Mouse (Mus musculus) limb, embryonic 14.5 days (tissue): ENCODE results near the gene Fgr. TPM values are rescaled to one million over a fixed set of nuclear protein-coding genes. Genes with fewer than 3 reads are reported as not detected.

Experiments used
- ATAC-seq: fragments of 200-750 bp; cut with Nextera tagmentation; 2 replicates; pipeline ENCODE4 v1.8.0; 2017; ENCODE audit warnings: low read depth, moderate number of reproducible peaks, moderate TSS enrichment; ENCODE audit not compliant: low FRiP score
- DNase-seq: peaks from one replicate; pipeline ENCODE4 v3.0.0-alpha.2; 2015; ENCODE audit warnings: low spot score
- H3K27ac ChIP-seq: fragments of 300-500 bp; sonication (generic); replicated peaks from 2 replicates; pipeline ENCODE4 v1.5.1; 2014; ENCODE audit warnings: low read depth, mild to moderate bottlenecking, low read length, moderate library complexity, mixed read lengths
- H3K27me3 ChIP-seq: fragments of 300-500 bp; sonication (generic); 2 replicates; pipeline ENCODE4 v1.6.1; 2014; ENCODE audit warnings: low read length, mixed read lengths; ENCODE audit not compliant: control insufficient read depth, insufficient read depth
- H3K36me3 ChIP-seq: fragments of 300-500 bp; sonication (generic); 2 replicates; pipeline ENCODE4 v1.6.1; 2014; ENCODE audit warnings: mild to moderate bottlenecking, low read length, moderate library complexity, mixed read lengths; ENCODE audit not compliant: control insufficient read depth, insufficient read depth
- H3K4me1 ChIP-seq: fragments of 300-500 bp; sonication (generic); 2 replicates; pipeline ENCODE4 v1.6.1; 2014; ENCODE audit warnings: antibody characterized with exemption, low read length, mixed read lengths; ENCODE audit not compliant: control insufficient read depth, insufficient read depth
- H3K4me2 ChIP-seq: fragments of 300-500 bp; sonication (generic); replicated peaks from 2 replicates; pipeline ENCODE4 v1.6.1; 2014; ENCODE audit warnings: low read depth, mild to moderate bottlenecking, low read length, moderate library complexity; ENCODE audit not compliant: severe bottlenecking
- H3K4me3 ChIP-seq: fragments of 300-500 bp; sonication (generic); replicated peaks from 2 replicates; pipeline ENCODE4 v1.5.1; 2014; ENCODE audit warnings: low read length
- H3K9ac ChIP-seq: fragments of 300-500 bp; sonication (generic); 2 replicates; pipeline ENCODE4 v1.6.1; 2014; ENCODE audit warnings: mild to moderate bottlenecking, low read depth, low read length, moderate library complexity; ENCODE audit not compliant: severe bottlenecking
- H3K9me3 ChIP-seq: fragments of 300-500 bp; sonication (generic); 2 replicates; pipeline ENCODE4 v1.6.1; 2016; ENCODE audit warnings: low read length; ENCODE audit not compliant: control insufficient read depth
- POLR2A ChIP-seq: fragments of 200-500 bp; IDR thresholded peaks from 2 replicates; pipeline ENCODE4 v1.8.0; 2012; ENCODE audit warnings: inconsistent platforms, mild to moderate bottlenecking, moderate library complexity, borderline replicate concordance; ENCODE audit not compliant: insufficient read depth, insufficient read length; ENCODE audit errors: extremely low read depth
- WGBS: fragments of 180-500 bp; shearing (Covaris S2); extraction: QIAGEN DNeasy Blood & Tissue Kit; methylation state at CpG from one replicate; pipeline ENCODE4 v1.1.7; 2014; 5-methylcytosine and 5-hydroxymethylcytosine counted together
- polyA plus RNA-seq, 2 experiments: library from polyadenylated mRNA; depleted of rRNA in 1 of 2; stranded (reverse) in 1 of 2; unstranded in 1 of 2; fragments of >200 nt; fragmentation: Nextera tagmentation in 1 of 2; extraction: Ambion mirVana in 1 of 2; gene quantifications; 2 replicates each; pipeline versions ENCODE4 v1.2.1 to v1.2.3; 2012 to 2014

Gene Fgr
- polyA plus RNA-seq, 2 experiments: 0.62 to 0.64 TPM

- peaks cover 21% of the 10 kb centered on the region for H3K36me3 ChIP-seq
- no peak overlapping the region for H3K4me2 ChIP-seq
- TF ChIP-seq POLR2A: no peak
- DNase-seq (no peak), ATAC-seq (no peak)
- no peaks in the 10 kb centered on the region for H3K9me3 ChIP-seq
- no peaks in the 10 kb centered on the region for H3K27me3 ChIP-seq
- H3K4me3 ChIP-seq: no peak overlapping the region
- H3K27ac ChIP-seq: no peak overlapping the region
- peaks cover 73% of the 10 kb centered on the region for H3K4me1 ChIP-seq
- no peak overlapping the region for H3K9ac ChIP-seq
- 86% methylated on average over 6 of the region's 6 CpGs for WGBS
These were observed 49.7 kb downstream of the Fgr start for GRCm38 (mm10) chr4:133023636-133024035.

GRCm38 (mm10) chr4:133024404-133024803, 50.5 kb downstream of the Fgr start:
- peak overlapping the region; percentile 63 for H3K27ac ChIP-seq
- H3K4me2 ChIP-seq: no peak overlapping the region
- H3K4me1 ChIP-seq: peaks cover 71% of the 10 kb centered on the region
- no peak overlapping the region for H3K4me3 ChIP-seq
- H3K27me3 ChIP-seq: no peaks in the 10 kb centered on the region
- ATAC-seq: no peak
- no peak for TF ChIP-seq POLR2A
- no peak for DNase-seq
- H3K9ac ChIP-seq: no peak overlapping the region
- WGBS: 26% methylated on average over 3 of the region's 4 CpGs
- no peaks in the 10 kb centered on the region for H3K9me3 ChIP-seq
- peaks cover 21% of the 10 kb centered on the region for H3K36me3 ChIP-seq

- Histone ChIP-seq H3K4me3 (no peak overlapping the region; the same call in 1 of the 2 replicates), H3K9ac (0 out of 2 replicates have a peak overlapping the region, but pooled peaks have one; percentile 21), H3K9me3 (no peaks in the 10 kb centered on the region), H3K36me3 (peaks cover 21% of the 10 kb centered on the region; the same call in 1 of the 2 replicates), H3K4me1 (peaks cover 64% of the 10 kb centered on the region), H3K27me3 (no peaks in the 10 kb centered on the region), H3K4me2 (peak overlapping the region; percentile 13), H3K27ac (peak overlapping the region; percentile 63)
- no peak for TF ChIP-seq POLR2A
- ATAC-seq (peak; percentile 11; the same call in 1 of the 2 replicates), DNase-seq (peak; percentile 68)
- 15% methylated on average over 7 of the region's 10 CpGs for WGBS
These were observed 51.2 kb downstream of the Fgr start for GRCm38 (mm10) chr4:133024969-133025685.

- peaks cover 24% of the 10 kb centered on the region; the same call in 1 of the 2 replicates for H3K36me3 ChIP-seq
- peak overlapping the region; percentile 26; the same call in 1 of the 2 replicates for H3K27ac ChIP-seq
- H3K4me1 ChIP-seq: peaks cover 56% of the 10 kb centered on the region
- no peak for DNase-seq
- H3K9me3 ChIP-seq: no peaks in the 10 kb centered on the region
- ATAC-seq: no peak
- H3K4me3 ChIP-seq: no peak overlapping the region
- WGBS: 72% methylated on average over 10 of the region's 10 CpGs
- H3K27me3 ChIP-seq: no peaks in the 10 kb centered on the region
- no peak overlapping the region for H3K4me2 ChIP-seq
- peak overlapping the region; percentile 28; the same call in 1 of the 2 replicates for H3K9ac ChIP-seq
- TF ChIP-seq POLR2A: no peak
These were observed 52.4 kb downstream of the Fgr start for GRCm38 (mm10) chr4:133026272-133026671.

- no peak for TF ChIP-seq POLR2A
- H3K27ac ChIP-seq: no peak overlapping the region; the same call in 1 of the 2 replicates
These were observed 53.0 kb downstream of the Fgr start for GRCm38 (mm10) chr4:133026826-133027375.

More at GRCm38 (mm10) chr4:133026826-133027375, 53.0 kb downstream of the Fgr start:
- no peaks in the 10 kb centered on the region for H3K27me3 ChIP-seq
- 24% methylated on average over 2 of the region's 2 CpGs for WGBS
- H3K4me2 ChIP-seq: no peak overlapping the region
- DNase-seq (no peak), ATAC-seq (no peak)
- no peaks in the 10 kb centered on the region for H3K9me3 ChIP-seq
- no peak overlapping the region for H3K4me3 ChIP-seq
- H3K36me3 ChIP-seq: peaks cover 24% of the 10 kb centered on the region; the same call in 1 of the 2 replicates
- peaks cover 50% of the 10 kb centered on the region for H3K4me1 ChIP-seq
- H3K9ac ChIP-seq: no peak overlapping the region
